Mouse (Mus musculus): Measurements from ENCODE around the gene Dner. TPM values are rescaled to one million over a fixed set of nuclear protein-coding genes. Genes with fewer than 3 reads are reported as not detected.
A peak's percentile ranks its signal among the peaks of the same experiment; 100 is the strongest.

The Dner gene
- total and polyA plus RNA-seq, 3 experiments = 0.05 to 0.43 (median 0.23) TPM

DNA sequence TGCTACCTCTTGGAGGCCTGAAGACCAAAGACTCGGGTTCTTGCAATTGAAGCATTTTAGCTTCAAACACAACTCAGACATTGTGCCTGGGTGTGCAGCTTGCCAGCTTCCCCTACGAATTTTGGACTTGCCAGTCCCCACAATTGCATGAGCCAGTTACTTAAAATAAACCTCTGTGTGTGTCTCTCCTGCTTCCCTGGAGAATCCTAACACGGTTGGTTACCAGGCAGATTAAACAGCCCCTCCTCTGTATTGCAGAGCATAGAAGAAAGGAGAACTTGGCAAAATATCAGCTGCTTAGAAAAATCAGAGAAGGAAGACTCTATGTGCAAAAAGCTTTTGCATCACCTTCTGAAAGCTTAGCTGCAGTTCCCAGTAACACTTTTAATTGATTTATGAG lies 252.4 kb downstream of the Dner start:
- DNase-seq = no peak
- no peak overlapping the region for H3K4me3 ChIP-seq
- WGBS = 42% methylated on average over 3 of the region's 3 CpGs
- H3K27ac ChIP-seq = no peak overlapping the region
- H3K4me1 ChIP-seq (ENCODE audit: control insufficient read depth, insufficient read depth, low read length) = no peaks in the 10 kb centered on the region
- H3K27me3 ChIP-seq (ENCODE audit: control insufficient read depth, insufficient read depth, low read length) = no peaks in the 10 kb centered on the region
- H3K36me3 ChIP-seq (ENCODE audit: control insufficient read depth, insufficient read depth, low read length) = no peaks in the 10 kb centered on the region
- H3K9ac ChIP-seq (ENCODE audit: low read depth, low read length) = no peak overlapping the region
- intact Hi-C loops (cut with DNase I) = no loop called here
- no peaks in the 10 kb centered on the region for H3K79me2 ChIP-seq (replicated peaks; ENCODE audit: control insufficient read depth, insufficient read depth, low read length)
- TF ChIP-seq CTCF (IDR thresholded peaks at IDR 0.05) (no peak), POLR2A (IDR thresholded peaks at IDR 0.05; ENCODE audit: insufficient read depth, low read depth, low read length) (no peak), EP300 (IDR thresholded peaks at IDR 0.05; ENCODE audit: insufficient read depth, low read depth, low read length) (no peak)

DNA sequence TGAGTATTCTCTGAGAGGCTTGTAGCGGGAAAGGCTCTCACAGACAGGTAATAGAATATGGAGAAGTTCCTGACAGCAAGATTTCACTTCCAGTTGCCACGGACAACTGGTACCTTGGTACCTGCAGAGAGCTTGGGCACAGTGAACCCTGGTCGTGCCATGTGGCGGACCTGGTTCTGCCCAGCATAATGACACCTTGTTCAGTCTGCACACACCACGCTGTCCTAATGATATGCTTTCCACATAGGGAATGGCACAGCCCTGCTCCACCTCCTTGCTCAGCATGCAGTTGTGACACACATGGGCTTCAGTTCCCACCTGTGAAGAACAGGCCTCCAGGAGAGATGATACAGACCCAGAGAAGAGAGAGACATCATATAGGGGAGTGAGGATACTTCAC lies 253.0 kb downstream of the Dner start:
- no peaks in the 10 kb centered on the region for H3K79me2 ChIP-seq (replicated peaks; ENCODE audit: control insufficient read depth, insufficient read depth, low read length)
- no peak for TF ChIP-seq CTCF (IDR thresholded peaks at IDR 0.05)
- no peak for TF ChIP-seq POLR2A (IDR thresholded peaks at IDR 0.05; ENCODE audit: insufficient read depth, low read depth, low read length)
- no peak for TF ChIP-seq EP300 (IDR thresholded peaks at IDR 0.05; ENCODE audit: insufficient read depth, low read depth, low read length)
- H3K27ac ChIP-seq = no peak overlapping the region
- H3K27me3 ChIP-seq (ENCODE audit: control insufficient read depth, insufficient read depth, low read length) = no peaks in the 10 kb centered on the region
- H3K4me1 ChIP-seq (ENCODE audit: control insufficient read depth, insufficient read depth, low read length) = no peaks in the 10 kb centered on the region
- 88% methylated on average over 5 of the region's 5 CpGs for WGBS
- intact Hi-C loops (cut with DNase I) = no loop called here
- H3K4me3 ChIP-seq = no peak overlapping the region
- no peaks in the 10 kb centered on the region for H3K36me3 ChIP-seq (ENCODE audit: control insufficient read depth, insufficient read depth, low read length)
- H3K9ac ChIP-seq (ENCODE audit: low read depth, low read length) = no peak overlapping the region
- DNase-seq = no peak

DNA sequence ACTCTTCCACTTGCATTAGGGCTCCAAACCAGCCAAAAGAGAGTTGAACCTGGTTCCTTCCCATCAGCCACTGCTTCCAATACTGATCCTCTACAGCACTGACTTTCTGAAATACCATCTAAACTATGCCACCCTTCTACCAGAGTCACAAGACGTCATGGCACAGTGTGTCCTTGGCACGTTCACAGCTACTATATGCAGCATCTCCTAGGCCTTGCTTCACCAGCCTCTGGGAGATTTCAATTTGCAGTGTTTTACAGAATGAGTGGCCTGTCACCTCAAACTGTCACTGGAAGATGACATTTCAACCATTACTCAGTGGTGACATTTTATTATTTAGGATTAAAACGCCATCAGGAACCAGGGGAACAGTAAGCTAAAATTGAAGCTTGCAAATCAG lies 254.6 kb downstream of the Dner start:
- 80% methylated on average over 3 of the region's 3 CpGs for WGBS
- Histone ChIP-seq H3K36me3 (ENCODE audit: control insufficient read depth, insufficient read depth, low read length) (no peaks in the 10 kb centered on the region), H3K79me2 (replicated peaks; ENCODE audit: control insufficient read depth, insufficient read depth, low read length) (no peaks in the 10 kb centered on the region), H3K4me1 (ENCODE audit: control insufficient read depth, insufficient read depth, low read length) (no peaks in the 10 kb centered on the region), H3K9ac (ENCODE audit: low read depth, low read length) (no peak overlapping the region), H3K27me3 (ENCODE audit: control insufficient read depth, insufficient read depth, low read length) (no peaks in the 10 kb centered on the region), H3K4me3 (no peak overlapping the region), H3K27ac (no peak overlapping the region)
- DNase-seq = no peak
- TF ChIP-seq CTCF (IDR thresholded peaks at IDR 0.05) (no peak), POLR2A (IDR thresholded peaks at IDR 0.05; ENCODE audit: insufficient read depth, low read depth, low read length) (no peak), EP300 (IDR thresholded peaks at IDR 0.05; ENCODE audit: insufficient read depth, low read depth, low read length) (no peak)
- intact Hi-C loops (cut with DNase I) = no loop called here

DNA sequence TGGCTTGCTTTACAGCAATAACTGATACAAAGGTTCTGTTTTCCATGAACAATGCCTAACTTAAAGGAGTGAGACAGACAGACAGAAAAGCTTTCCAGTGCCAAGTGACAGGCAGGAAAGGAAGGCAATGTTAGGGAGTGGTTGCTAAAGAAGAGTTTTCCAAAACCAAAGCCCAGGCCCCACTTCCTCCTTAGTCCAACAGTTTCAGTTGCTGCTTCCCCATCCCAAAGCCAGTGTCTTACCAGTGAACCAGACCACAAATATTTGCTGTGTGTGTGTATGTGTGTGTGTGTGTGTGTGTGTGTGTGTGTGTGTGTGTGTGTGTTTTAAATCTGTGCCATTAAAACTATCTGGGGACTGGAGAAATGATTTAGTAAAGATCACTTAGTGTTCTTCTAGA lies 258.5 kb downstream of the Dner start:
- no peaks in the 10 kb centered on the region for H3K79me2 ChIP-seq (replicated peaks; ENCODE audit: control insufficient read depth, insufficient read depth, low read length)
- no peaks in the 10 kb centered on the region for H3K4me1 ChIP-seq (ENCODE audit: control insufficient read depth, insufficient read depth, low read length)
- H3K27me3 ChIP-seq (ENCODE audit: control insufficient read depth, insufficient read depth, low read length) = no peaks in the 10 kb centered on the region
- H3K36me3 ChIP-seq (ENCODE audit: control insufficient read depth, insufficient read depth, low read length) = no peaks in the 10 kb centered on the region
- no peak for TF ChIP-seq CTCF (IDR thresholded peaks at IDR 0.05)
- no peak for TF ChIP-seq EP300 (IDR thresholded peaks at IDR 0.05; ENCODE audit: insufficient read depth, low read depth, low read length)
- no peak for TF ChIP-seq POLR2A (IDR thresholded peaks at IDR 0.05; ENCODE audit: insufficient read depth, low read depth, low read length)
- no peak overlapping the region for H3K9ac ChIP-seq (ENCODE audit: low read depth, low read length)
- no peak overlapping the region for H3K4me3 ChIP-seq
- no peak overlapping the region for H3K27ac ChIP-seq
- no peak for DNase-seq
- intact Hi-C loops (cut with DNase I) = no loop called here

DNA sequence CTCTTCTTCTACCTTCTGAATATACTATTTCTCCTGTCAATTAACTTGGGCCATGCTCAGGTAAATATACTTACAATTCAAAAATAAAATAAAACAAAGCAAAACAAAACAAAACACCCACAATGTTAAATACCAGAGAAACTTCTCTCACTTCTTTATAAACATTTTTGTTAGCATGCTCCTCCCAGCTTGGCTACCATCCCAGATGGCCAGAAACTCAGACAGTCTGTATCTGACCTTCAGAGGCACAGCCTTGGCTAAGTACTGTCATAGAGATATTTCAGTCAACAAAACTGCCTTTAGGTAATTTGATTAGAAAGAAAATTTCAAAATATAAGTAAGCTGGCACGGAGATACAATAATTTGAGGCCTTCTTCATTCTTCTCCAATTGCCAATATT lies 259.7 kb downstream of the Dner start:
- Histone ChIP-seq H3K4me3 (no peak overlapping the region), H3K27ac (no peak overlapping the region), H3K27me3 (ENCODE audit: control insufficient read depth, insufficient read depth, low read length) (no peaks in the 10 kb centered on the region), H3K36me3 (ENCODE audit: control insufficient read depth, insufficient read depth, low read length) (no peaks in the 10 kb centered on the region), H3K4me1 (ENCODE audit: control insufficient read depth, insufficient read depth, low read length) (no peaks in the 10 kb centered on the region), H3K79me2 (replicated peaks; ENCODE audit: control insufficient read depth, insufficient read depth, low read length) (no peaks in the 10 kb centered on the region), H3K9ac (ENCODE audit: low read depth, low read length) (no peak overlapping the region)
- DNase-seq = no peak
- intact Hi-C loops (cut with DNase I) = no loop called here
- 67% methylated on average over 1 of the region's 1 CpGs for WGBS
- no peak for TF ChIP-seq POLR2A (IDR thresholded peaks at IDR 0.05; ENCODE audit: insufficient read depth, low read depth, low read length)
- TF ChIP-seq CTCF (IDR thresholded peaks at IDR 0.05) = no peak
- TF ChIP-seq EP300 (IDR thresholded peaks at IDR 0.05; ENCODE audit: insufficient read depth, low read depth, low read length) = no peak

DNA sequence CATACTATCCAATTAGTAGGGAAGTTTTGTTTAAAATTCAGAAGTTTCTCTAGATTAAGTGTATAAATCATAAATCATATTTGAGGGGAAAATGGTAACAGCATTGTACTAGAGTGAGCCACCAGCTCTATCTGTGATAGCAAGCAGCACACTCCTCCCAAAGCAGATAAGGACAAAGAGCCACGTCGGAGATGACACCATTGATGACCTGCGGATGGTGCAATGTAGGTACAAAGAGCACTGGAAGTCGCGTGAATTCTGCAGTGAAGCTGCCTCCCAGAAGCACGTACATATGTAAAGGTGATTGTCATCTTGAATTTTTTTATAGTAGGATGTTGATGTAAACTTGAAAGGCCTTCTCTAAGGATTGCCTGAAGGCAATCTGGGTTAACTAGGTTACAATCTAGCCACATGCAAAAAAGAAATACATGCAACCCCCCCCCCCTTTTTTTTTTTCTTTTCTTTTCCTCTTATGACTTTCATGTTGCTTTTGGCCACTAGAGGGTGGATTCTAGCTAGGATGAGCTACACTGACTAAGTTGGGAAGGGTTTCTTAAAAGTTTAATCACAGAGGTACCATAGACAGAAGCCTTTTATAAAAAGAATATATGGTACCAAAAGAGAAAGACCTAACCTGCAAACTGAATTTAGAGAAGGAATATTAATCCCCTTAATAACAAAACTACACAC lies 262.6 kb downstream of the Dner start:
- WGBS = 69% methylated on average over 6 of the region's 6 CpGs
- no peak overlapping the region for H3K4me3 ChIP-seq
- no peaks in the 10 kb centered on the region for H3K36me3 ChIP-seq (ENCODE audit: control insufficient read depth, insufficient read depth, low read length)
- intact Hi-C loops (cut with DNase I) = loop anchor here (5.0 kb wide), 1 partner anchor 149 kb away; no protein-coding TSS in a partner anchor
- no peak for DNase-seq
- no peaks in the 10 kb centered on the region for H3K79me2 ChIP-seq (replicated peaks; ENCODE audit: control insufficient read depth, insufficient read depth, low read length)
- TF ChIP-seq POLR2A (IDR thresholded peaks at IDR 0.05; ENCODE audit: insufficient read depth, low read depth, low read length) (no peak), CTCF (IDR thresholded peaks at IDR 0.05) (peak; percentile 45), EP300 (IDR thresholded peaks at IDR 0.05; ENCODE audit: insufficient read depth, low read depth, low read length) (no peak)
- no peak overlapping the region for H3K27ac ChIP-seq
- H3K27me3 ChIP-seq (ENCODE audit: control insufficient read depth, insufficient read depth, low read length) = no peaks in the 10 kb centered on the region
- no peaks in the 10 kb centered on the region; the same call in 1 of the 2 replicates for H3K4me1 ChIP-seq (ENCODE audit: control insufficient read depth, insufficient read depth, low read length)
- no peak overlapping the region for H3K9ac ChIP-seq (ENCODE audit: low read depth, low read length)
